Mouse (Mus musculus) lung, postnatal 36 days (tissue): ENCODE results near the gene Cblc.

Experiments used
- DNase-seq: peaks from one replicate; pipeline ENCODE4 v3.0.0; 2022; ENCODE audit warnings: mixed read lengths

Cblc gene

DNA sequence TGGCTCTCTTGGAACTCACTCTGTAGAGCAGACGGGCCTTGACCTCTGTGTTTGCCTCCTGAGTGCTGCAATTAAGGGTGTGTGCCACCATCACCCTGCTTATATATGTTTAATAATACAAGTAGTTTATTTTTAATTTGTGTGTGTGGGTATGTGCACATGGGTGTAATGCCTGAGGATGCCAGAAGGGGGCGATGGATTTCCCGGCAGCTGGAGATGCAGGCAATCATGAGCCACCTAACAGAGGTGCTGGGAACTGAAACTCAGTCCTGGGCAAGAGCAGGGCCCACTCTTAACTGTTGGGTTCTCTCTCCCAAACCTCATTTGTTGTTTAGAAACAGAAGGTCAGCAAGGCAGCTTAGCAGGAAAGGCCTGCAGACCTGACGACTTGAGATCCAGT is 16.7 kb downstream of the Cblc start:
- no peak for DNase-seq

DNA sequence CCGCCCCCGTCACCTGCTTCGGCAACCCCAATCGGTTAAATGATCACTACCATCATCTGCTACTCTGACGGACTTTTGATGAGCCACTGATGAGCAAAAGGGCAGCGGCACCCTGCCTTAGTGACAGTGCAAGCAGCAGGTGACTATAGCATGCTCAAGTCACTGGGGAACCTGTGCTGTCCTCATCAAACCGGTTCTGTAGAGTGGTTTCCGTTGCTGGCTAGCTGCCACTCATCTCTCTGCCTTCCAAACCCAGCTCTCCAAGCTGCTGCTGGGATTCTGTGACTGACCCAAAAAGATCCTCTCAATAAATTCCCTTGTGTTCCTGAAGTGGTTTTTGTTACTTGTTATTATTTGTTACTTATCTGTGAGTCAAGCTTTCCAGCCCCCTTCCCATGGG is 18.0 kb downstream of the Cblc start:
- peak; percentile 89 for DNase-seq

DNA sequence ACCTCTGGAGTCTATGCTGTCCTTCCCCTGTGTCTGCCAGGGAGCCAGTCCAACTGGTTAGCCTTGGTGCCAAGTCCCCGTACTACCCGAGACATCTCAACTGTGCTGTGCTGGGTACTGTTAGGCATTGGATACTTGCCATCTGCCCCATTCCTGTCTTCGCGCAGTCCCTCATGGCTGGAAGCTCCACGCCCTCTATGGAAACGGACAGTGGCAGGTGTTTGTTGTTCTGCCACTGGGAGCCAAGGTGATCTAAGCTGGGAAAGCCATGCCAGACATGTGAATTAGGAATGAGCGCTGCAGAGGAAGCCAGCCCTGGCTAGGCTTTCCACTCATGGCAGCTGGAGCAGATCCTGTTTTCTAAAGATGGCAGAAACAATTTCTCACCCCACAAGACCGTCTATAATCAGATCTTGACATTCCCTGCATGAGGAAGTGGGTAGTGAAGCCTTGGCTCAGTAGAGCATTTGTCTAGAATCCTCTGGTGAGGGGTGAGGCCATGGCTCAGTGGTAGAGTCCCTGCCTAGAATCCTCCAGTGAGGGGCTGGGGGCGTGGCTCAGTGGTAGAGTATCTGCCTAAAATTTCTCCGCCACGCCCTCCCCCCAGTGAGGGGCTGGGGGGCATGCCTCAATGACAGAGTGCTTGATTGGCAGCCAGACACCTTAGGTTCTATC is 19.4 kb downstream of the Cblc start:
- DNase-seq, result no peak

DNA sequence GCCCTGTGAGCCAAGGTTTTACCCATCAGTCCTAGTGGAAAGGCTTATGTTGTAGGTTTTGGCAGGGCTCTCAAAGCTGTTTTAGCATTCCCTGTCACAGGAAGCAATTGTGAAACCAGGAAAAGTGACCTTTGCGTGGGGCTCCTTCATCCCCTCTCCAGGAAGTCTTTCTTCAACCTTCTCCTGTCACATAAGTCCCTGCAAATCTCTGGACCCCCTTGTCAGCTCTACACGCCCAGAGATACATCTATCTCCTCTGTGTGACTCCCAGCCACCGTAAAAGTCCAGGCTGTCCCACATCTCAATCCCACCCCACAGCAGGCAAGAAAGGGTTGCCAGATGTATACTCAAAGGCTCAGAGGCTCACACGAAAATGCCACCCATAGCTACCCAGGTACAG is 24.9 kb downstream of the Cblc start:
- no peak for DNase-seq

DNA sequence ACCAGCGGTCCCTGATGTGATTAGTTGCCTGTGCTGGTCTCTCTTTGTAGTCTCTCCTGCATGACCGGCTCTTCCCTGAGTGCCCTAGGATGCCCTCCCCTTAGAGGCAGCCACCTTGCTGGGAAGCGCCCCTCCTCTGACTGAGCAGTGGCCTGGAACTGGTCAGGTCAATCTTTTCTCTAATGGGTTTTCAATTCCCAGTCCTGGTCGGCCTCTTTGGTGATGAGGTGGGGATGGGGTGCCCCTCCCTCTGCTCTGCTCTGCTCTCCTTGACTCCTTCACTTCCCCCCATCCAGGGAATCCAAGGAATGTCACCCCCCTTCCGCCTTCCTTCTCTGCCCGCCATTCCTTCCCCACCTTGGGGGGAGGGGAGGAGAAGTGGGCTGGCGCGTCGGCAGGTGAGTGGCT is 25.6 kb downstream of the Cblc start, which contains the start of gene Bcam:
Bcam (minus strand) TSS at position 33 of the 408 bp plus-strand sequence.
- peak; percentile 71 for DNase-seq

GRCm38 (mm10) chr7:19770375-19770754 is 26.2 kb downstream of the Cblc start:
- DNase-seq, result peak; percentile 94

- no peak for DNase-seq
These were observed 26.9 kb downstream of the Cblc start for GRCm38 (mm10) chr7:19769434-19770374.

- no peak for DNase-seq
These were observed 27.6 kb downstream of the Cblc start for GRCm38 (mm10) chr7:19769001-19769400.

DNA sequence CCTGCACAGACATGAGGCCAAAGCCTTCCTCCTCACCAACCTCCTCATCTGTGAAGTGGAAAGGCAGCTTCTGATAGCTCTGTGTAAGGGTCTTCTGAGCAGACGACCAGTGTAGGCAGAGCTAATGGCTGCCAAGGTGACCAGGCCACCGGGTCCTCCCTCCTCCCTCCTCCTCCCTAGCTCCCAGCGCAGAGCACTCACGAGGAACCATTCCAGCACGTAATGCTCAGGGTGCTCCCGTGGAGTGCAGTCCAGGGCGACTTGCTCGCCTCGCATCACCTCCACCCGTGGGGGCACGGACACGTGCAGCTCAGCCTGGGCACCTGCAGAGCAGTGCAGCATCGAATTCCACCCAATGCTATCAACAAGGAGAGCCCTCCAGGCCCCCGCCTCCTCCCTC is 28.4 kb downstream of the Cblc start:
- no peak for DNase-seq

DNA sequence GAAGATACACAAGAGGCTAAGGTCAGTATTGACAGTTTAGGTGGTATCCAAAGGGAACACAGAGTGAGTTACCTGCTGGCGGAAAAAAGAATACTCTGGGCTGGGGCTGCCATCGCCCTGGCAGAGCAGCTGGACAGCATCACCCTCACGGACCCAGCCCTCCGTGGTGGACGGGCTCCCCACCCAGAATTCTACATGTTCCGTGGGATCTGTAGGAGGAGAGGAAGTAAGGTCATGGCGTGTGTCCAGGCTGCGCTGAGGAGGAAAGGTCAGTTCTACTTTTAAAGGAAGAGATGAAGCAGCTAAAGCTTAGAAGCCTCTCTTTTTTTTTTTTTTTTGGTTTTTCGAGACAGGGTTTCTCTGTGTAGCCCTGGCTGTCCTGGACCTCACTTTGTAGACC is 32.0 kb downstream of the Cblc start:
- no peak for DNase-seq

DNA sequence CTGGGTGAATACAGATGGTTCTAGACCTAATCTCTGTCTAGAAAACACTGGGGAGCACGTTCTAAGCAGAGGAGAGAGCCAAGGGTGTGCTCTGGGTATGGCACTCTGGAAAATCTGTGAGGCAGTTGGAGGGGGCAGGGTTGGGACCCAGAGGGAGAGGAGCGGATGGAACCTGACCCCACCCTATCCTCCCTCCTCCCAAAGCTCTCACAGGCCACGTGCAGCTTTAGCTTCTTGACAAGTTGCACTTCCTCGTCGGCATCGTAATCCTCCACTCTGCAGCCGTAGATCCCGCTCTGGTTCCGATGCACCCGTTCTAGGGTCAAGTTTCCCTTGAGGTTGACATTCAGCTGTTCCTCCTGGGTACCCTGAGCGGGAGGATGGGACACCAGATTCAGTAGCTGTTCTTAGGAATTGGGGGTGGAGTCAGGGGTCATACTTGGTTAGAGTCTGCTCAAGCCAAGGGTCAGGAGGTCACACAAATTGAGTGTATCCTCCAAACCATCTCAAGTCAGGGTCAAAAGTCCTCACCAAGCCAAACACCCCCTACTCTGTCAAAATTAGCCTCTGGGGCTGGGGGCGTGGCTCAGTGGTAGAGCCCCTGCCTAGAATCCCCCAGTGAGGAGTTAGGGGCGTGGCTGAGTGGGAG is 32.7 kb downstream of the Cblc start:
- peak; percentile 70 for DNase-seq

- no peak for DNase-seq
These were observed 34.3 kb downstream of the Cblc start for GRCm38 (mm10) chr7:19762283-19762682.

DNA sequence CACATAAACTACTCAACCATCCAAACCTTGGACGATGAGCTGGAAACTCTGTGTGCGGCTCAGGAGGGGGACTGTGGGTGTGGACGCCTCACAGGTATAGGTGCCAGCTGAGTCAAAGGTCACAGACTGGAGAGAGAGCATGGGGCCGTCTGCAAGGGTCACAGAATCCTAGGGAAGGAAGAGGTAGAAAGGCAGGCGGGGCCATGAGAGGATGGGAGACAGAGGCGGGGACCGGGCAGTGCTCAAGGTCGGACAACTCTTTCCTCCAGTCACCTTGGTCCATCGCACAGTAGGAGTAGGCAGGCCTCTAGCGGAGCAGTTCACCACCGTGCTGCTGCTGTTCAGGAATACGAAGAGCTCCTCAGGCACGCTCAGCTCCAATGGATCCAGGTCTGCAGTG is 36.6 kb downstream of the Cblc start:
- no peak for DNase-seq

DNA sequence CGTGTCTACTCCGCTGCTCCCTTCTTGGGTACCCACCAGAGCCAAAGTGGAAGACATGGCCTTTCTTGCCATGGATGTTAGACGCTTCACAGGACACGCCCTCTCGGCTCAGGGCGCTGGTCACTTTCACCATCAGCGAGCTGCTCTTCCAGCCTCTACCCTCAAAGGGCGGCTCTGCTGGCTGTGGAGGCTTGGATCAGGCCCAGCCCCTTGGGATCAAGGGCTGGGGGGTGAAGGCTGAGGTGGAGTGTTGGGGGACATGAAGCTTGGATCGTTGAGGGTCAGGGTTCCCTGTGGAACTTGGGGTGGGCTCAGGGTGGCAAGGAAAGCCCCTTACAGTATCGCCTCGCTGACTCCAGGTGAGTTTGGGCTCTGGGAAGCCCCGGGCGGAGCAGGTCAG is 38.0 kb downstream of the Cblc start:
- DNase-seq, result no peak

GRCm38 (mm10) chr7:19755851-19756786 is 40.5 kb downstream of the Cblc start:
- DNase-seq, result peak; percentile 86

DNA sequence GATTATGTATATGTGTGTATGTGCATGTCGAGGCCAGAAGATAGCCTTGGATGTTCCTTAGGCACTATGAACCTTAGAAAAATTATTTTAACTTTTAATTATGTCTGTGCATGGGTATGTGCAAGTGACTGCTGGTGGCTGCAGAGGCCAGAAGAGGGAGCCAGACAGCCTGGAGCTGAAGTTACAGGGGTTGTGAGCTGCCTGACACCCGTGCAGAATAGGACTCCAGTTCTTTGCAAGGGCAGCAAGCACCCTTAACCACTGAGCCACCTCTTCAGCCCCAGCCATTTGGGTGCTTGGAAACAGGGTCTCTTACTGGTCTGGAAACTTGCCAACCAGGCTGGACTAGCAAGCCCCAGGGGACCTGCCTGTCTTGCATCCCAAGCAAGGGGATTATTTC is 41.6 kb downstream of the Cblc start:
- DNase-seq, result no peak

GRCm38 (mm10) chr7:19754065-19754464 is 42.5 kb downstream of the Cblc start:
- no peak for DNase-seq

GRCm38 (mm10) chr7:19753587-19753986 is 43.0 kb downstream of the Cblc start:
- DNase-seq, result peak; percentile 94

GRCm38 (mm10) chr7:19752652-19753051 is 44.0 kb downstream of the Cblc start:
- DNase-seq, result peak; percentile 76

DNA sequence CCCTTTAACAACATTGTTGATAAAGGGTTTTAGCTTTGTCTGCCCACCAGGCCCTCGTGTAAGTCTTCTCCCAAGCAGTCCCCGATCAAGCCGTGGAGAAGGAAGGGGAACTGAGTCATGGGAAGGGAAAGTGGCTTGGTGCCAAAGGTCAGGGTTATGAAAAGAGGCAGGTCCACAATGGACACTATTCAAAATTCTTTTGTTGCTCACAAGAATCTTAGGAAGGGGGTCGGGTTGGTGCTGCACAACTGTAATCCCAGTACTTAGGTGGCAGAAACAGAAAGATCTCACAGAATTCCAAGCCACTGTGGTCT is 45.6 kb downstream of the Cblc start:
- DNase-seq, result peak; percentile 35

GRCm38 (mm10) chr7:19750217-19751069 is 46.2 kb downstream of the Cblc start, which contains the start of gene Nectin2:
TSS of gene Nectin2 (minus strand) at chr7:19750483.
- peak; percentile 94 for DNase-seq
